Mouse (Mus musculus) lung, embryonic 14.5 days (tissue): ENCODE measurements around the gene Cdk17. TPM values are rescaled to one million over a fixed set of nuclear protein-coding genes. Genes with fewer than 3 reads are reported as not detected.

ENCODE experiments used
- ATAC-seq: fragments of 200-750 bp; cut with Nextera tagmentation; 2 replicates; pipeline ENCODE4 v1.8.0; 2017; ENCODE audit warnings: mild to moderate bottlenecking, moderate TSS enrichment, moderate library complexity; ENCODE audit not compliant: insufficient read depth
- DNase-seq: peaks from one replicate; pipeline ENCODE4 v3.0.0-alpha.2; 2015
- H3K27ac ChIP-seq: fragments of 300-500 bp; sonication (generic); 2 replicates; pipeline ENCODE4 v1.5.1; 2014; ENCODE audit warnings: low read depth, mild to moderate bottlenecking, moderate library complexity
- H3K27me3 ChIP-seq: fragments of 300-500 bp; sonication (generic); 2 replicates; pipeline ENCODE4 v1.6.1; 2014; ENCODE audit warnings: low read length, control low read depth; ENCODE audit not compliant: insufficient read depth
- H3K36me3 ChIP-seq: fragments of 300-500 bp; sonication (generic); 2 replicates; pipeline ENCODE4 v1.6.1; 2014; ENCODE audit warnings: control low read depth; ENCODE audit not compliant: insufficient read depth
- H3K4me1 ChIP-seq: fragments of 300-500 bp; sonication (generic); 2 replicates; pipeline ENCODE4 v1.6.1; 2014; ENCODE audit warnings: antibody characterized with exemption, control low read depth; ENCODE audit not compliant: insufficient read depth
- H3K4me2 ChIP-seq: fragments of 300-500 bp; sonication (generic); 2 replicates; pipeline ENCODE4 v1.6.1; 2014; ENCODE audit warnings: mild to moderate bottlenecking
- H3K4me3 ChIP-seq: fragments of 300-500 bp; sonication (generic); 2 replicates; pipeline ENCODE4 v1.5.1; 2014; ENCODE audit warnings: low read depth, low read length
- H3K9ac ChIP-seq: fragments of 300-500 bp; sonication (generic); 2 replicates; pipeline ENCODE4 v1.6.1; 2014
- H3K9me3 ChIP-seq: fragments of 300-500 bp; sonication (generic); 2 replicates; pipeline ENCODE4 v1.6.1; 2016; ENCODE audit warnings: low read depth, low read length, control low read depth
- CTCF ChIP-seq: IDR thresholded peaks from 2 replicates; pipeline ENCODE4 v1.5.1; 2016; ENCODE audit warnings: antibody characterized with exemption, low read depth
- WGBS: fragments of 180-500 bp; shearing (Covaris S2); extraction: QIAGEN DNeasy Blood & Tissue Kit; methylation state at CpG from one replicate; pipeline ENCODE4 v1.1.7; 2014; 5-methylcytosine and 5-hydroxymethylcytosine counted together
- polyA plus RNA-seq: library from polyadenylated mRNA; unstranded; fragments of >200 nt; fragmentation: Nextera tagmentation; extraction: Ambion mirVana; gene quantifications from 2 replicates; pipeline ENCODE4 v1.2.1, GENCODE M21; 2014

Cdk17 gene
- polyA plus RNA-seq, 1 experiment from 2014 or later, result 25.9 TPM

DNA sequence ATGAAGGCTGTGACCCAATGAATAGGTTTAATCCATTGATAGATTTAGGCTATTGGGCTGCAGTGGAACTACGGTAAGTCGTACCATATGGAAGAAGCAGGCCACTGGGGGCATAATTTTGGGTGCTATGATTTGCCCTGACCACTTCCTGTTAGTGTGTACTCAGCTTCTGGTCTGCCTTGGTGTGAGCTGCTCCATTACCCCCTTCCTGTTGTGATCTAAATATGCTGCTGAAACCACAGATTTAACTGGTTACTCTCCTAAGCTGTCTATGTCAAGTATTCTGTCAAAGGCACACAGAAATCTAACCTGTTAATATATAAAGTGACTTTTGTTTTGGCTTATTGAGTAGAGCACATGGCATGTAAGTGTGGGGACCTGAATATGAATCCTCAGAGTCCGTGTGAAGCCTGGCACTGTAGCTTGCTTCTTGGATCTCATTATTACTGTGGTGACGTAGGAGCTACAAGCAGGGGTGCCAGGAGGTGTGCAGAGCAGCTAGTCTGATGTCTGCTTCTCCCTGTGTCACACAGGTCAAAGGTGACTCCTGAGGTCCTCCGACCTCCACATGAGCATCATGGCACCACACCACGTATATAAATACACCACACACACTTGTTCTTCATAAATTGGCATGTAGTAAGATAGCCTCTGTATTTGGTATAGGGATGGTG, 10.6 kb downstream of the Cdk17 start:
- Histone ChIP-seq H3K9me3 (no peaks in the 10 kb centered on the region), H3K4me3 (no peak overlapping the region), H3K9ac (no peak overlapping the region), H3K27ac (no peak overlapping the region), H3K4me2 (no peak overlapping the region), H3K27me3 (no peaks in the 10 kb centered on the region), H3K36me3 (0 out of 2 replicates have a peak, but pooled peaks cover 5% of the 10 kb centered on the region), H3K4me1 (peaks cover 7% of the 10 kb centered on the region; the same call in 1 of the 2 replicates)
- TF ChIP-seq CTCF, result 0 out of 2 replicates have a peak, but pooled peaks have one; percentile 7
- 79% methylated on average over 6 of the region's 6 CpGs for WGBS
- DNase-seq (no peak), ATAC-seq (no peak)

- whole genome bisulfite sequencing, result 76% methylated on average over 5 of the region's 5 CpGs
- H3K4me2 ChIP-seq, result no peak overlapping the region
- H3K36me3 ChIP-seq, result 0 out of 2 replicates have a peak, but pooled peaks cover 5% of the 10 kb centered on the region
- H3K9ac ChIP-seq, result no peak overlapping the region
- TF ChIP-seq CTCF, result no peak
- no peaks in the 10 kb centered on the region for H3K9me3 ChIP-seq
- H3K27ac ChIP-seq, result no peak overlapping the region
- peaks cover 4% of the 10 kb centered on the region; the same call in 1 of the 2 replicates for H3K4me1 ChIP-seq
- DNase-seq (no peak), ATAC-seq (no peak)
- no peaks in the 10 kb centered on the region for H3K27me3 ChIP-seq
- H3K4me3 ChIP-seq, result no peak overlapping the region
Measured at GRCm38 (mm10) chr10:93177471-93177870, 16.8 kb downstream of the Cdk17 start.

- H3K4me1 ChIP-seq, result peaks cover 4% of the 10 kb centered on the region; the same call in 1 of the 2 replicates
- no peaks in the 10 kb centered on the region for H3K9me3 ChIP-seq
- 54% methylated on average over 4 of the region's 4 CpGs for WGBS
- H3K36me3 ChIP-seq, result 0 out of 2 replicates have a peak, but pooled peaks cover 5% of the 10 kb centered on the region
- no peak for TF ChIP-seq CTCF
- ATAC-seq, result no peak
- H3K9ac ChIP-seq, result no peak overlapping the region
- H3K4me2 ChIP-seq, result no peak overlapping the region
- no peak for DNase-seq
- H3K27ac ChIP-seq, result no peak overlapping the region; the same call in 1 of the 2 replicates
- no peaks in the 10 kb centered on the region for H3K27me3 ChIP-seq
- no peak overlapping the region for H3K4me3 ChIP-seq
Measured at GRCm38 (mm10) chr10:93177874-93178273, 17.2 kb downstream of the Cdk17 start.

- ATAC-seq (no peak), DNase-seq (no peak)
- H3K27me3 ChIP-seq, result no peaks in the 10 kb centered on the region
- no peaks in the 10 kb centered on the region for H3K9me3 ChIP-seq
- no peak overlapping the region for H3K4me2 ChIP-seq
- peak; percentile 22; the same call in 1 of the 2 replicates for TF ChIP-seq CTCF
- no peak overlapping the region for H3K4me3 ChIP-seq
- H3K27ac ChIP-seq, result no peak overlapping the region
- peaks cover 4% of the 10 kb centered on the region; the same call in 1 of the 2 replicates for H3K4me1 ChIP-seq
- 98% methylated on average over 5 of the region's 5 CpGs for WGBS
- no peaks in the 10 kb centered on the region for H3K36me3 ChIP-seq
- H3K9ac ChIP-seq, result no peak overlapping the region
Measured at GRCm38 (mm10) chr10:93178662-93179061, 18.0 kb downstream of the Cdk17 start.

- H3K4me2 ChIP-seq, result no peak overlapping the region
- DNase-seq, result no peak
- peaks cover 4% of the 10 kb centered on the region; the same call in 1 of the 2 replicates for H3K4me1 ChIP-seq
- no peak overlapping the region for H3K9ac ChIP-seq
- TF ChIP-seq CTCF, result no peak
- no peak overlapping the region for H3K4me3 ChIP-seq
- no peak overlapping the region for H3K27ac ChIP-seq
- 74% methylated on average over 11 of the region's 11 CpGs for WGBS
- no peaks in the 10 kb centered on the region for H3K36me3 ChIP-seq
- H3K9me3 ChIP-seq, result no peaks in the 10 kb centered on the region
- ATAC-seq, result no peak
- H3K27me3 ChIP-seq, result no peaks in the 10 kb centered on the region
Measured at GRCm38 (mm10) chr10:93179669-93180460, 19.2 kb downstream of the Cdk17 start.

DNA sequence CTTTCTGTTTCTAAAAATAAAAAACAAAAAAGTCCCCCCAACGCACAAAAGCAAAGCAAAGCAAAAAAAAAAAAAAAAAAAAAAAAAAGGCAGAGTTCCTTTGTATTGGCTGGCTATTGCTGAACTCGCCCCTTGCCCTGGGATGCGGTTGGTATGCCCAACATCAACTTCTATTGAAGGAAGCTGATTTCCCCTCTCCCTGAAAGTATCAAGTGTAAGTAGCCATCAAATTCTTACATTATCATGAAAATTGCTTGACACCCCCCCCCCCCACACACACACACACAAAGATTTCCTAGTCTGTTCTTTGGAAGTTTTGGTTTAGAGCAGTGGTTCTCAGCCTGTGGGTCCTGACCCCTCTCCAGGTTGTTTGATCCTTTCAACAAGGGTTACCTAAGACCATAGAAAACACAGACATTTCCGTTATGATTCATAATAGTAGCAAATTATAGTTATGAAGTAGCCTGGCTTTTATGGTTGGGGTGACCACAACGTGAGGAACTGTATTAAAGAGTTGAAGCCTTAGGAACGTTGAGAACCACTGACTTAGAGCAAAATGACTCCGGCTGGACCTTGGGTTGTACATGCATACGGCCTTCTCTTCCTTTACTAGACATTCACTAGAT, 23.8 kb downstream of the Cdk17 start:
- DNase-seq, result no peak
- no peaks in the 10 kb centered on the region for H3K9me3 ChIP-seq
- H3K4me2 ChIP-seq, result no peak overlapping the region
- 80% methylated on average over 8 of the region's 8 CpGs for WGBS
- H3K9ac ChIP-seq, result no peak overlapping the region
- 0 out of 2 replicates have a peak, but pooled peaks cover 7% of the 10 kb centered on the region for H3K4me1 ChIP-seq
- no peak for TF ChIP-seq CTCF
- H3K36me3 ChIP-seq, result no peaks in the 10 kb centered on the region
- ATAC-seq, result no peak
- no peak overlapping the region for H3K4me3 ChIP-seq
- H3K27ac ChIP-seq, result no peak overlapping the region
- H3K27me3 ChIP-seq, result no peaks in the 10 kb centered on the region
